Mouse (Mus musculus): ENCODE data around the gene Gipr. TPM values are rescaled to one million over a fixed set of nuclear protein-coding genes. Genes with fewer than 3 reads are reported as not detected.
"Not testable (repeated sequence)": the region's sequence is repeated elsewhere in the genome, so short reads cannot be mapped to it uniquely, and the experiment has no call there.

Gene Gipr
- total RNA-seq, 1 experiment from 2014 or later, result 0.93 TPM

DNA sequence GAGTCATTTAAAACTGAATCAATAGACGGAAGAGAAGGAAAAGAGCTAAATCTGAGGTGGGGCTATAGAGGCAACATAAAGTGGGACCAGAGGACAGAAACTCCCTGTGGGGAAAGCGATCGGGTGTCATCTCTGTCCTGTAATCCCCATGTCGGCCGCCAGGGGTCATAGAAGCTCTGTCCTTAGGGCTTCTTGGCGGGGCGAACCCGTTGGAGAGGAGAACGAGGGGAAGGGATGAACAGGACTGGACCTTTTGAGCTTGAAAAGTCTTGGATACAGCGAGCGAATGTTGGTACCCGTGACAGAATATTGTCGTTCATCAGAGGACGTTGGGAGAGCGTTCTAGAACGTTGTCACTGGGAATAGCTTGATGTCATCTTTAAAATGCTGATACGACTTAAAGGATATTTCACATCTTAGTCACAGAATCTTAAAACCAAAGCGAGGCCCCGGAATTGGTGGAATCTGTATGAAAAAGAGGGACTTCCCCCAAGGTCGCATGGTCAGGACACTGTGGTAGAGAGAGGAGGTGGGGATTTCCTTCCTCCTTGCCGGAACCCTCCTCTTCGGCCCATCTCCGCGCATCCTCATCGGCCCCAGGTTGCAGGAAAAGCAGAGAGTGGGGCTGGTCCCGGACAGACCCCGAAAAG is 12.6 kb upstream of the Gipr start:
- DNase-seq, result peak; percentile 86

DNA sequence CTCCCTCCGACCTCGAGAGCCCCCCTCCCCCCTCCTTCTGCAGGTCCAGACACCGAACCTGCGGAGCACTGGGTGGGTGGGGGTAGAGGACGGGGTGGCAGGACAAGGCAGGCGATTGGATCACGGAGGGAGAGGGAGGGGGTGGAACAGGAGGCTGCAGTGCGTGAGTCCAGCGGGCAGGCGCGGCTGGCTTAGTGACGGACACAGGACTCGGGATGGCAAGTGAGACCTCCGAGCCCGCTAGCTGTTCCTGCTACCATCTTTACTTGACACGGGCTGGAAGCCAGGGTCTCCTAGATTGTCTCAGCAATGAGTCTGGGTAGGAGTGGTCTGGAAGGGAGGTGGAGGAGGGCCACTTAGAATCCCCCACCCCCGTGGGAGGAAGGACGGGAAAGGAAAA is 12.1 kb upstream of the Gipr start:
- no peak for DNase-seq

DNA sequence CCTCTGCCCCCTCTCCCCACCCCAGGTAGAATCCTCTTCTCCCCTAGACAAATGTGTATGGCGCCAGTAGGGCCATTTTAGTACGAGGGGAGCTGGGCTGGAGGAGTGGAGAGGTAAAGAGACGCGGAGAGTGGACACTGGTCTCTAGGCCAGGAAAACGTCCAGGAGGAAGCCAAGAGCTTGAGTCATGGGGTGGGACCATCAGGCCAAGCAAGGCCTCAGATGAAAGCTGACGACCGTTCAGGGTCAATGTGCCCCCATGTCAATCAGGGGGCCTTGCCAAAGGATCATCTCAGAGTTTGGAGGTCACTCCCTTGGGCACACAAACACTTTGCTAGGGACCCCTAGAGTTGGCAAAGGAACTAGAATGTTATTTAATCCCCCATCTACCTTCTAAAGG is 11.3 kb upstream of the Gipr start:
- peak; percentile 53 for DNase-seq

DNA sequence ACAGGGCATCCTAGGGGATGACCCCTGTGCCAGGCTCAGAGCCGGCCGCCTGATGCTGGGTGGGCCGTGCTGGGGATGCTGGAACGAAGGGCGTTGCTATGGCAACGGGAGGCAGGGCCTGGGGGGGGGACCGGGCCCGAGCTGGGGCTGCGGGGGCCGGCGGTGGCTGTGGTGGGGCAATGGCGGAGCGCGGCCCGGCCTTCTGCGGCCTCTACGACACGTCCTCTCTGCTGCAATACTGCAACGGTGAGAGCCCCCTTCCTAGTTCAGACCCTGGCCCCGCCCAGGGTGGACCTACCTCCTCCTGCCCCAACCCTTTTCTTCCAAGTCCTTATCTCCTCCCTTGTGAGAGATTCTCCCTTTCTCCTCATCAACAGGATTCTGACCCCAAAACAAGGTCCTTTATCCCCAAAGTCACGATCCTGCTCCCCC is 10.6 kb upstream of the Gipr start:
- DNase-seq, result no peak

DNA sequence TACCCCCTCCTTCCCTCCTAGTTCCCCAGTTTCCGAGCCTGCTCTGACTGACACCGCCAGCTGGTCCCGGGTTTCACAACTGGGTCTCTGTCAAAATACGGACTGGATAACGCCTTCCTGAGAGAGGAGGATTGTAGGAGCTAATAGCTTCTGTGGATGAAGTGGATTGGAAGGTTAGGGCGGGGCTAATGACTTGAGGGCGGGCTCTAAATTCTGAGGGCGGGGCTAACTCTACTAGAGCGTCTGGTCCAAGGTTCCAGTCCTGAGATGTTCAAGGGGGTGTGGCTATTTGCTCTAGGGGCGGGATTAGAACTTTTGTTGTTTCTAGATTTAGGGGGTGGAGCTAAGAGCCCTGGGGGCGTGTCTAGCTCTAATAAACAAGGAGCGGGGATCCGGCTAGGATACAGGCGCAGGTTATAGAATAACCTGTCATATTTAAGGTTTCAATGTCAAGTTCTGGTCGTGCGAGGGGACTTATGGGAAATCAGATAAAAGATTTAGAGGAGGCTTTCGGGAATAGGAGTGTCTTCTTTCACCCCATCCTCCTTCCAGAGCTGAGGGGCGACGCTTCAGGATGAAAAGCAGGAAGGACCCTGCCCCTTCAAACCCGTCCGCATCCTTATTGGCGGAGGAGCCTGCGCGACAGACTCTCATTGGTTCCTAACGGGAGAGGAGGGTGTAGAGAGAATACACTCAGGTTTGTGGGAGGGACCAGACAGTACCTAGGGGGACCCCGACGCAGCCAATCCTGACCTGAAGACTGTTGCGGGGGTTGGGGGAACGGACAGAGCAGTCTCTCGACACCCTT is 10.0 kb upstream of the Gipr start, which contains the start of gene Eml2:
Gene Eml2, plus strand, starts transcription at position 714 of the 808 bp plus-strand sequence.
- DNase-seq, result peak; percentile 54

DNA sequence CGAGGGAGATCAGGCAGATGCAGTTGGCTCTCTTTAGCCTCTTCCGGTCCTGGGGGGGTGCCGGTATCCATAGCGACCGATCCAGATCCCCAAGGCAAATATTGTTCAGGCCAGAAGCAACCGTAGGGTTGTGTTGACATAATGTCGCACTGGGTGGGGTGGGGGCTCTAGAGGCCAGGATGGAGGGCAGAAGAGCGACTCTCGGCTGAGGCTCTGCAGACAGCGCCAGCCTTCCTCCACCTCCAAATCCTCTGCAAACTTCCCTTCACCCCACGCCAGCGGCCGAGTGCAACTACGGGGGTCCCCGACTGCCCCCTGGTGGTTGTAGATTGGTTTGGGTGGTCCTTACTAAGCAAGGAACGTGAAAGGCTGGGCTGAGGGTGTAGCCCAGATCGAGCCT is 6.9 kb upstream of the Gipr start:
- peak; percentile 91 for DNase-seq

DNA sequence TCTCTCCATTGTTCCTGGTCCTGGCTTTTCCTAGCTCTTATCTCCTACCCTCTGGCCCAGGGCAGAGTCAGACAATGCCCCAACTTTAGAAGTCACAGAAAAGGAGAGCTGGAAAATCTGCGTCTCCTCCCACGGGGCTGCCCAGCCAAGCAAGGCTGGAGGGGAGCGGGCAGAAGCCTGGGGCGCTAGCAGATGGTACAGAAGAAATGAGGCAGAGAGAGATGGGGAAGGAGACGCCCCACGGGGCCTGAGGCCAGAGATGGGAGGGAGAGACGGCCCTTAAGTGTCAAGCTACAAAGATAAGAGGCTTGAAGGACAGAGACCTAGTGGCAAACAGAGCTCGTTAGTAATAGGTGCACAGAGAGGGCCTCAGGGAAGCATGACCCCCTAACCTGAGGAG is 5.9 kb upstream of the Gipr start:
- no peak for DNase-seq

DNA sequence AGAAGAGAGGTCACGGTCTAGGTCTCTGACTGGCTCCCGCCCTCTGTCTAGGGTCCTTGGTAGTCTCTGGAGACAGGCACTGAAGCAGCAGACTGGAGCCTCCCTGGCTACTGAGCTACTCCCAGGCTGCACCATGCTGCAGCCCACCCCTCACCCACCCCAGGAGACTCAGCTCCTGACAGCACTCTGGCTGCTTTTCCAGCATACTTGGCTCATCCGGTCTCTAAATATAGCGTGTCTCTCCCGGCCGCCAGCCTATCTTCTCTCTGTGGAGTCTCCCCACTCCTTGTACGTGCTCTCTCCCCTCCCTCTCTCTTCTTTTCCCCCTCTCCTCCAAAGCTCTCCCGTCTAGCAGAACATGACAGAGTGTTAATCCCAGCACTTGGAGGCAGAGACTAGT is 4.2 kb upstream of the Gipr start:
- no peak for DNase-seq

DNA sequence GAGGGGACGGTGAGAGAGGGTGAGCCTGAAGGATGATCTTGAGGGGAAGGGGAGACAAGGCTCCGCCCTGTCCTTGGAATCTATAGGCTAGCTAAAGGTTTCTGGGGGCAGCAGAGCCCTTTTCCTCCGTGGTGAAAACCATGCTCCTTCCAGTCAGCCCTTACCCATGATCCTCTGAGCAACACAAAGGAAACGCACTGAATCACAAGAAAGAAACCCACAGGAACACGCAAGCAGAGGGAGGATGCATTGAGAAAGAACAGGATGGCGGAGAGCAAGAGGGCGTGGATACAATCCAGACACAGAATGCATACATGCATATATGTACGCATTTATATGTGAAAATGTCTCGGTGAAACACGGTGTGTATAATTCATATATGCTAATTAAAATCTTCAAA is 3.6 kb upstream of the Gipr start:
- no peak for DNase-seq

DNA sequence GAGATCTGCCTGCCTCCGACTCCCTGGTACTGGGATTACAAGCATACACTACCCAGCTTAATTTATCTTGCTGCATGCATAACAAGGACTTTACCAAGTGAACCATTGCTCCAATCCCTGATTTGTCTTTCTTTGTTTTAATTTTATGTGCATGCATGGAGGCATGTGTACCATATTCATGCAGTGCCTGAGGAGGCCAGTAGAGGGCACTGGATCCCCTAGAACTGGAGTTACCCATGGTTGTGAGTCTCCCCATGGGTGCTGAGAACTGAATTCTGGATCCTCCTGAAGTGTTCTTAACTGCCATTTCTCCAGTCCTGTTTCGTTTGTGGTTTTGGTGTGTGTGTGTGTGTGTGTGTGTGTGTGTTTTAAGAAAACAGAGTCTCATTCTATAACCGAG is 1.1 kb upstream of the Gipr start:
- no peak for DNase-seq

DNA sequence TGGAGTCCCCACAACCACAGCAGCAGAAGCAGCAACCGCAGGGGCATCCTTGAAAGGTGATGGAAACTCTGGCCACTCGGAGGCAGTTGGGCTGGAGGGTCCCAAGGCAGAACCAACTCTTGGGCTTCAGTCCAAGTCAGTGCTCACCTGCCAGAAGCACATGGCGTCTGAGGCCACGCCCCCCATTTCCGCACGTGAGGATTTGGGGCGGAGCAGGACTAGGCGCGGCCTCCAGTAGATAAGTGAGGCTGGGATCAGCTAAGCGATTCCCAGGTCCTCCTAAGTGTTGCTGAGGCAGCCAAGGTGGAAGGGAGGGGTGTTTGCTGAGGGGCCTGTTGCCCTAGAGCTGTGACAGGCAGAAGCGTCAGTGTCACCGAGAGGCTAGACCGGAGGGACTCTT is 949 bp downstream of the Gipr start:
- DNase-seq, result no peak

DNA sequence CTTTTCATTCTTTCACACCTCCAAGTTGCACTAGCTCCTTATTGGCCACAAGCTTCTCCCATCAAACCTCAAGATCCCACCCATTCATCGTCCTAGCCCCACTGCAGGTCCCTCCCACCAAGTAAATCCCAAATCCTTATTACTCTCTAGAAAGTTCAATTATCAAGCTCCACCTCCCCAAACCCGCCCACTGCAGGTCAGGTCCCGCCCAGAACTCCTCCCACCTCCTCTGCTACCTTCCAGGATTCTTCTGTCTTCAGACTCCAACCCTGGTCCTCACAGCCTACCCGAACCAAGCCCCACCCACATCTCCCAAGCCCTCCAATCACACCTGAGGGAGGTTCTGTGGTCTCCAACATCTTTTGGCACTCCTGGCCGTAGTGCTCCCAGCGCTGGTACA is 1.7 kb downstream of the Gipr start:
- DNase-seq, result peak; percentile 42

DNA sequence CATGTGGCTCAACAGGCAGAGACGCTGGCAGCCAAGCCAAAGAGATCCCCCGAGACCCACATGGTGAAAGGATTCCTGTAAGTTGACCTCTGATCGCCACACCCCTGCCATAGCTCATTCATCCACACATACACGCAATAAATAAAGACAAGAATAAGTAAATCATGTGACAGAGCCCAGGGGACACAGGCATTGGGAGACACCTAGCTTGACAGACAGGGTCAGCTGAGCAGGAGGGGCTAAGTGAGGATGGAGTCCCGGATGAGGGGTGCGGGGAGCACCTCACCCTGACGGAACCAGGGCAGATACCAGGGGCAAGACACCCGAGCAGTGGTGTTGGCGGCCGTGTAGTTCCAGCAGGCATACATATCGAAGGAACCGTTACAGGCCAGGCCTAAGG is 2.2 kb downstream of the Gipr start:
- no peak for DNase-seq

DNA sequence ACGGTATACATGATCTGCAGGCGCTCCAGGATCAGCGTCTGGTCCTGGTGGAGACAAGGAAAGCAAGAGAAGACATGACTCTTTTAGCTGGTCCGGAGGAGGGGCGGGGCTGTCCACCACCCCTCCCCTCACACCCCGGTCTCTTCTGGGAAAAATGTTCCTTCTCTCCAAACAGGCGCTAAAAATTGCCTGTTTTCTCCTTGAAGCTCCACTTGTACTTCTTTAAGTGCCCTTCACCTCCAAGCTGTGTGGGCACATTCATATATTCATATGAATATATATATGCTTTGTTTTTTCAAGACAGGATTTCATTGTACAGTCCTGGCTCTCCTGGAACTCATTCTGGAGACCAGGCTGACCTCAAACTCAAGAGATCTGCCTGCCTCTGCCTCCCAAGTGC is 3.0 kb downstream of the Gipr start:
- DNase-seq, result no peak

DNA sequence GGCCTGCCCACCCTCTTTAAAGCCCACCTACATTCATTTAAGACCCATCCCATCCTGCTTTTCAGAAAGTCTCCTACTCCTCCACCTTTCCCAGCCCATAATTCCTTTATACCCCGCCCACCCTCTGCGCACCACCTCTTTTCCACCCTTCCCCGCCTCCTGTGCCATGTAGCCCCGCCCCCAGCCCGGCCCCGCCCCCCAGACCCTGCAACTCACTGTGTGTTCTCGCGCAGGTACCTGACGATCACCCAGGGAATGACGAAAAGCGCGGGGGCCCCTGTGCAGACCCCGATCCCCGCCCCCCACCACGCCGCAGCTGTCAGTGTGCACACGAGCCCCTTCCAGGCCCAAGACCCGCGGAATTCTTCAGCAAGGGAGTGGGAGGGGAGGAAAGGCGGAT is 5.8 kb downstream of the Gipr start:
- DNase-seq, result peak; percentile 63

DNA sequence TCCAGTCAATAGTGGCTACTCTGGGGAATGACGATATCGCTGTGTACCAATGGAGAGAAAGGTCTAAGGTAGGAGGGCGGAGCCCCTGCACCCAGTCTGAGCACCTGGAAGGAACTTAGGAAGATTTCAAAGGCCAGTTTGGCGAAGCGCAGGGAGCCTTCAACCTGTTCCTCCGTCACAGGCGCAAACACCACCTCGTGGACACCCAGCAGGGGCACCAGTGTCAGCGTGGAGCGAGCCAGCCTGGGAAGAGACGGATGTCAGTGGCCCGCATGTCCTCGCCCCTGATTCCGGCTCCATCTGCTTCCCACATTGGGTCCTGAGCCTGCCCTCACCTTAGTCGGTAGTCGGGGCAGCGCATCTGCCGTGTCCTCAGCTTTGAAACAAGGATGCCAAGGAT is 6.5 kb downstream of the Gipr start:
- no peak for DNase-seq

DNA sequence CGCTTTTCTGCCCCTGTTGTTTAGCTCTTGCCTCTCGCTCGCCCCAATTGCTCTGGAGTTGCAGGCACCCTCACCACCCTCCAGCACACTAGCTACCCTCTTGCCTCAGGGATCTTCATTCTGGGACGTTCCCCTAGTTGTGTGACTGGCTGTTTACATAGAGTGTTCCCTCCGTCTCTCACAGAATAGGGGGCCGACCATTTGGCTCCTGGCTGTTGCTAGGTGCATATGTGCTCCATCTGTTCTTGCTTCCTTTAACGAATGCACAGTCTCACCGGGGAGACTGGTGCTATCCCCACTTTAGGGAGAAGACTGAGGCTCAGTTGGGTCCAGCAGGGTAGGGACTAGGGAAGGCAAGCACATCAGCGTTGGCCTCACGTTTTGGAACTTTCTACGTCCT is 7.3 kb downstream of the Gipr start:
- DNase-seq, result no peak

DNA sequence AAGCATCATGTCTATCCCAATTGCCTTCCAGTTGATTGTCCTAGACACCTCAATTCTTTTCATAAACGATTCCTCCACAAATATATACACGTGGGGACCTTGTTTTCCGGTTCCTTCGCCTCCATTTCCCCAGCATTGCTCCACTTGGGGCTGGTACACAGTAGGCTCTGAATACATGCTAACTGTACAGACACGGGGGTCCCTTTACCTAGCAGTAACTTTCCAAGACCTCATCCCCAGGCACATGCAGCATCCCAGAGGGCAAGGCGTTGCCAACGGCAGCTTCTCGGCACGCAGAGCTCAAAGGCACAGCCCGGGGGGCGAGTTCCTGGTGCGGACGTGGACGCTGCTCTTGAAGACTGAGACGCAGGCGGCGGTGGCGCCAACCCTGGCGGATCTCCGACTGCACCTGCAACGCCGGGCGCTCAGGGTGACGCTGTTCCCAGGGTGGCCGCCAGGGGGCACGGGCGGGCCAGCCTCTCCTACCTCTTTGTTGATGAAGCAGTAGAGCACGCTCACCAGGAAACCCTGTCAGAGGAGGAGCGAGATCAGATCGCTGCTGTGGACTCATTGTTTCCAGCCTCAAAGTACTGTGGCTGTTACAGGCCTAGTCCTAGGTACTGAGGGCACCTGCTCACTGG is 8.6 kb downstream of the Gipr start:
- peak; percentile 95 for DNase-seq

DNA sequence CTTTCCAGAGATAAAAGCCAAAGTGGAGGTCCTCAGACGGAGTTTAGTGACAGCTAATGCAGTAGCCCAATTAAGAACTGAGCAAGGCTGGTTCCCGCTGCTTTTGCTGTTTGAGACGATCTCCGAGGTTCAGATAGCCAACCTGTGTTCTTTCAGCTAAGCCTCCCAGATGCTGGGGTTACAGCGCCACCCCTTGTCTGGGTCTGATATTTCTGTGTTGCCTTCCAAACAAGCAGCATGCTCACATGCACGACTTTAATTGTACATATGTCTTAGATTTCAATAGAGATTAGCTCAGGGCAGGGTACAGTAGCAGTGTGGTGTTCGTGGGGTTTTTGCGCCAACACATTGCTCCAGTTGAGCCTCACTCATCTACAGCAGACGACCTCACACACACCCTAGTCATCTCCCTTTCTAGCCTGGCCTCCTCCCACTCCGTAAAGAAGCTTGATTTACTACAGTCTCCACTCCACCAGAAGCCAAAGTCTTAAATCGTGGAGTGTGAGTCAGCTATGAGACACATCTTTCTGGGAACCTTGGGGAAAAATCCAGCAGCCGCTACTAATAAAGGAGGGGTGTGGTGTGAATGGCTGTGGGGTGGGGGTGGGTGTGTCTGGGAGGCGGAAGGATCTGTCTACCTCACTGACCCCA is 10.0 kb downstream of the Gipr start:
- DNase-seq, result peak; percentile 80

DNA sequence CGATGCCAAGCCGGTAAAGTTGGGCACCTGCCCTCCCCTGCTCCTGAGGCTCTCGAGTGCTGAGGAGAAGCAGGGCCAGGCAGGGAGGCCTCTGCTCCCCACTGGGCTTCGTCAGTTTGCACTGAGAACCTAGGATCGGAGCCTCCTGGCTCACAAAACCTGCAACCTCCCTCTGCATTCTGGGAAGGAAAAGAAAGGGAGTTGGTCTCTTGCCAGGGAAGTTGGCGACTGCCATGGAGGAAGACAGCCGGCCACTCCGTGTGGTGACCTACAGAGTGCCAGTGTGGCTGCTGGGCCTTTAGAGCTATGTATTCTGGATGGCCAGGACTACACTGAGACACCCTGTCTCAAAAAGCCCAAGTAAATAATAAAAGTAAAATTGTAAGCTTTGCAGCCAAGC is 11.1 kb downstream of the Gipr start:
- DNase-seq, result no peak

DNA sequence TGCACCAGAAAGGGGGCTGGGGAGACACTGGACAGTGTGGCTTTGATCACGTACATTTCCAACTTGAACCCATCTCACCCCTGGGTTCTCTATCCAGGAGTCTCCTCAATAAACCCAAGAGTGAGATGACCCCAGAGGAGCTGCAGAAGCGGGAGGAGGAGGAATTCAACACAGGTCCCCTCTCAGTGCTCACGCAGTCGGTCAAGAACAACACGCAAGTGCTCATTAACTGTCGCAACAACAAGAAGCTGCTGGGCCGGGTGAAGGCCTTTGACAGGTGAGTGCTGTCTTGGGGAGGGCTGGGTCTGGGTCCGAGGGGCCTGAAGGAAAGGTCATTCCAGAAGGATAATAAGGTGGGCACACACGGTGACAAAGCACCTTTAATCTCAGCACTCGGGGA is 14.8 kb downstream of the Gipr start:
- DNase-seq, result not testable (repeated sequence)

DNA sequence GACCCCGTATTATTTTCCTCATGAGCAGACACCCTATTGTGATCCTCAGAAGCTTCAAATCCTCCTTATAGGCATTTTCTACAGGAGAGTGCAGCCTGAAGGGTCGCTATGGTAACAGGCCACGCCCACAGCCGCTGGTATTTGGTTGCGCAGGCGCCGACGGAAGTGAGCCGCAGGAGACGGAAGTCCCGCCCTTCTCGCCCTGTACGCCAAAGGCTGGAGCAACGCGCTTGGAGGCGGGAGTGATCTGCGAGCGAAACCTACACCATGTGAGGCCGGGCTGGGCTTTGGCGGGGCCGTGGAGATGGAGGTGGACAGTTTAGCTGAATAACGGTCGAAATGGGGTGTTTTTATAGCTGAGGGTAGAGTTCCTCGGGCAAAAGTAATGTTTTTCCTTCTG is 16.3 kb downstream of the Gipr start, which contains the start of gene Snrpd2:
Gene Snrpd2, plus strand, starts transcription at position 97 of the 400 bp plus-strand sequence.
- DNase-seq, result peak; percentile 98
